Mouse (Mus musculus) embryonic facial prominence, embryonic 11.5 days (tissue): ENCODE data around the gene Igsf3. TPM values are rescaled to one million over a fixed set of nuclear protein-coding genes. Genes with fewer than 3 reads are reported as not detected.

Source experiments
- ATAC-seq: fragments of 200-750 bp; cut with Nextera tagmentation; replicated peaks from 2 replicates; pipeline ENCODE4 v1.8.0; 2017; ENCODE audit warnings: low read depth; ENCODE audit not compliant: insufficient number of reproducible peaks, low FRiP score, low TSS enrichment
- DNase-seq: peaks from one replicate; pipeline ENCODE4 v3.0.0-alpha.2; 2015; ENCODE audit warnings: low spot score
- H3K27ac ChIP-seq: fragments of 300-500 bp; sonication (generic); replicated peaks from 2 replicates; pipeline ENCODE4 v1.5.1; 2014; ENCODE audit warnings: mild to moderate bottlenecking, low read depth, low read length, control low read depth
- H3K27me3 ChIP-seq: fragments of 300-500 bp; sonication (generic); 2 replicates; pipeline ENCODE4 v1.6.1; 2014; ENCODE audit warnings: mild to moderate bottlenecking, low read length, moderate library complexity, mixed read lengths; ENCODE audit not compliant: control insufficient read depth, insufficient read depth
- H3K36me3 ChIP-seq: fragments of 300-500 bp; sonication (generic); replicated peaks from 2 replicates; pipeline ENCODE4 v1.6.1; 2014; ENCODE audit warnings: low read depth, mild to moderate bottlenecking, low read length, moderate library complexity, mixed read lengths; ENCODE audit not compliant: control insufficient read depth, insufficient read depth
- H3K4me1 ChIP-seq: fragments of 300-500 bp; sonication (generic); 2 replicates; pipeline ENCODE4 v1.6.1; 2014; ENCODE audit warnings: low read length, mixed read lengths; ENCODE audit not compliant: control insufficient read depth, insufficient read depth
- H3K4me2 ChIP-seq: fragments of 300-500 bp; sonication (generic); 2 replicates; pipeline ENCODE4 v1.6.1; 2014; ENCODE audit warnings: low read depth, mild to moderate bottlenecking, control low read depth, low read length, moderate library complexity
- H3K4me3 ChIP-seq: fragments of 300-500 bp; sonication (generic); 2 replicates; pipeline ENCODE4 v1.5.1; 2014; ENCODE audit warnings: low read depth, low read length, control low read depth
- H3K9ac ChIP-seq: fragments of 300-500 bp; sonication (generic); replicated peaks from 2 replicates; pipeline ENCODE4 v1.6.1; 2014; ENCODE audit warnings: mild to moderate bottlenecking, control low read depth, low read length
- H3K9me3 ChIP-seq: fragments of 300-500 bp; sonication (generic); replicated peaks from 2 replicates; pipeline ENCODE4 v1.6.1; 2016; ENCODE audit warnings: mild to moderate bottlenecking, low read length, inconsistent platforms, mixed read lengths; ENCODE audit not compliant: control insufficient read depth
- WGBS: fragments of 180-500 bp; shearing (Covaris S2); extraction: QIAGEN DNeasy Blood & Tissue Kit; methylation state at CpG from one replicate; pipeline ENCODE4 v1.1.7; 2014; 5-methylcytosine and 5-hydroxymethylcytosine counted together
- polyA plus RNA-seq: library from polyadenylated mRNA; unstranded; fragments of >200 nt; fragmentation: Nextera tagmentation; extraction: Ambion mirVana; gene quantifications from 2 replicates; pipeline ENCODE4 v1.2.1, GENCODE M21; 2014

The Igsf3 gene
- polyA plus RNA-seq, 1 experiment from 2014 or later: 40.6 TPM

- H3K27me3 ChIP-seq: no peaks in the 10 kb centered on the region
- WGBS: 95% methylated on average over 3 of the region's 3 CpGs
- no peaks in the 10 kb centered on the region for H3K4me1 ChIP-seq
- no peak for ATAC-seq
- no peak overlapping the region for H3K9ac ChIP-seq
- H3K27ac ChIP-seq: no peak overlapping the region
- DNase-seq: no peak
- peaks cover 13% of the 10 kb centered on the region for H3K36me3 ChIP-seq
- H3K9me3 ChIP-seq: no peaks in the 10 kb centered on the region
- no peak overlapping the region for H3K4me3 ChIP-seq
- no peak overlapping the region for H3K4me2 ChIP-seq
These were observed 86.6 kb downstream of the Igsf3 start for GRCm38 (mm10) chr3:101463491-101463890.

- WGBS: 92% methylated on average over 9 of the region's 9 CpGs
- Histone ChIP-seq H3K4me1 (no peaks in the 10 kb centered on the region), H3K9me3 (no peaks in the 10 kb centered on the region), H3K4me2 (no peak overlapping the region), H3K27me3 (no peaks in the 10 kb centered on the region), H3K4me3 (no peak overlapping the region), H3K36me3 (no peaks in the 10 kb centered on the region), H3K27ac (no peak overlapping the region), H3K9ac (no peak overlapping the region)
- DNase-seq: no peak
- ATAC-seq: no peak
These were observed 92.8 kb downstream of the Igsf3 start for GRCm38 (mm10) chr3:101469675-101470074.

GRCm38 (mm10) chr3:101471881-101472280, 95.0 kb downstream of the Igsf3 start:
- DNase-seq (no peak), ATAC-seq (no peak)
- Histone ChIP-seq H3K9ac (no peak overlapping the region), H3K4me3 (no peak overlapping the region), H3K4me2 (no peak overlapping the region), H3K27me3 (no peaks in the 10 kb centered on the region), H3K9me3 (no peaks in the 10 kb centered on the region), H3K27ac (no peak overlapping the region), H3K36me3 (no peaks in the 10 kb centered on the region), H3K4me1 (no peaks in the 10 kb centered on the region)
- 46% methylated on average over 4 of the region's 4 CpGs for WGBS

GRCm38 (mm10) chr3:101481951-101482350, 105.1 kb downstream of the Igsf3 start:
- H3K4me1 ChIP-seq: no peaks in the 10 kb centered on the region
- no peak overlapping the region for H3K4me2 ChIP-seq
- no peaks in the 10 kb centered on the region for H3K27me3 ChIP-seq
- 94% methylated on average over 6 of the region's 6 CpGs for WGBS
- ATAC-seq (no peak), DNase-seq (no peak)
- no peak overlapping the region for H3K9ac ChIP-seq
- no peak overlapping the region for H3K27ac ChIP-seq
- H3K4me3 ChIP-seq: no peak overlapping the region
- H3K36me3 ChIP-seq: no peaks in the 10 kb centered on the region
- no peaks in the 10 kb centered on the region for H3K9me3 ChIP-seq

GRCm38 (mm10) chr3:101483256-101483983, 106.5 kb downstream of the Igsf3 start:
- DNase-seq (no peak), ATAC-seq (no peak)
- H3K27ac ChIP-seq: no peak overlapping the region
- no peaks in the 10 kb centered on the region for H3K27me3 ChIP-seq
- no peak overlapping the region for H3K4me3 ChIP-seq
- H3K4me1 ChIP-seq: no peaks in the 10 kb centered on the region
- H3K9me3 ChIP-seq: no peaks in the 10 kb centered on the region
- H3K4me2 ChIP-seq: no peak overlapping the region
- no peak overlapping the region for H3K9ac ChIP-seq
- H3K36me3 ChIP-seq: no peaks in the 10 kb centered on the region
- WGBS: 75% methylated on average over 3 of the region's 3 CpGs

GRCm38 (mm10) chr3:101486054-101486765, 109.3 kb downstream of the Igsf3 start:
- H3K4me1 ChIP-seq: no peaks in the 10 kb centered on the region
- no peaks in the 10 kb centered on the region for H3K27me3 ChIP-seq
- ATAC-seq: no peak
- no peak overlapping the region for H3K4me3 ChIP-seq
- H3K4me2 ChIP-seq: no peak overlapping the region
- no peaks in the 10 kb centered on the region for H3K36me3 ChIP-seq
- no peak overlapping the region for H3K9ac ChIP-seq
- no peak for DNase-seq
- H3K27ac ChIP-seq: no peak overlapping the region
- H3K9me3 ChIP-seq: no peaks in the 10 kb centered on the region
- WGBS: 62% methylated on average over 4 of the region's 4 CpGs

GRCm38 (mm10) chr3:101487436-101487835, 110.6 kb downstream of the Igsf3 start:
- ATAC-seq (no peak), DNase-seq (no peak)
- WGBS: 83% methylated on average over 5 of the region's 5 CpGs

GRCm38 (mm10) chr3:101488204-101488603, 111.3 kb downstream of the Igsf3 start:
- H3K9ac ChIP-seq: no peak overlapping the region
- no peak for ATAC-seq
- no peaks in the 10 kb centered on the region for H3K36me3 ChIP-seq
- H3K4me2 ChIP-seq: no peak overlapping the region
- H3K27ac ChIP-seq: no peak overlapping the region
- DNase-seq: no peak
- no peaks in the 10 kb centered on the region for H3K27me3 ChIP-seq
- 77% methylated on average over 7 of the region's 7 CpGs for WGBS
- no peaks in the 10 kb centered on the region for H3K9me3 ChIP-seq
- no peaks in the 10 kb centered on the region for H3K4me1 ChIP-seq
- H3K4me3 ChIP-seq: no peak overlapping the region

More at GRCm38 (mm10) chr3:101487436-101487835, 110.6 kb downstream of the Igsf3 start:
- H3K4me3 ChIP-seq: no peak overlapping the region
- no peaks in the 10 kb centered on the region for H3K27me3 ChIP-seq
- H3K36me3 ChIP-seq: no peaks in the 10 kb centered on the region
- H3K4me1 ChIP-seq: no peaks in the 10 kb centered on the region
- no peak overlapping the region for H3K4me2 ChIP-seq
- H3K9me3 ChIP-seq: no peaks in the 10 kb centered on the region
- no peak overlapping the region for H3K9ac ChIP-seq
- no peak overlapping the region for H3K27ac ChIP-seq
